Mouse (Mus musculus): ENCODE data around the gene Rhbdf2. TPM values are rescaled to one million over a fixed set of nuclear protein-coding genes. Genes with fewer than 3 reads are reported as not detected.
A peak's percentile ranks its signal among the peaks of the same experiment; 100 is the strongest.
"Not testable (repeated sequence)": the region's sequence is repeated elsewhere in the genome, so short reads cannot be mapped to it uniquely, and the experiment has no call there.

Rhbdf2 gene
- total RNA-seq, 4 experiments from 2014 or later = 8.7 to 12.6 (median 10.6) TPM

DNA sequence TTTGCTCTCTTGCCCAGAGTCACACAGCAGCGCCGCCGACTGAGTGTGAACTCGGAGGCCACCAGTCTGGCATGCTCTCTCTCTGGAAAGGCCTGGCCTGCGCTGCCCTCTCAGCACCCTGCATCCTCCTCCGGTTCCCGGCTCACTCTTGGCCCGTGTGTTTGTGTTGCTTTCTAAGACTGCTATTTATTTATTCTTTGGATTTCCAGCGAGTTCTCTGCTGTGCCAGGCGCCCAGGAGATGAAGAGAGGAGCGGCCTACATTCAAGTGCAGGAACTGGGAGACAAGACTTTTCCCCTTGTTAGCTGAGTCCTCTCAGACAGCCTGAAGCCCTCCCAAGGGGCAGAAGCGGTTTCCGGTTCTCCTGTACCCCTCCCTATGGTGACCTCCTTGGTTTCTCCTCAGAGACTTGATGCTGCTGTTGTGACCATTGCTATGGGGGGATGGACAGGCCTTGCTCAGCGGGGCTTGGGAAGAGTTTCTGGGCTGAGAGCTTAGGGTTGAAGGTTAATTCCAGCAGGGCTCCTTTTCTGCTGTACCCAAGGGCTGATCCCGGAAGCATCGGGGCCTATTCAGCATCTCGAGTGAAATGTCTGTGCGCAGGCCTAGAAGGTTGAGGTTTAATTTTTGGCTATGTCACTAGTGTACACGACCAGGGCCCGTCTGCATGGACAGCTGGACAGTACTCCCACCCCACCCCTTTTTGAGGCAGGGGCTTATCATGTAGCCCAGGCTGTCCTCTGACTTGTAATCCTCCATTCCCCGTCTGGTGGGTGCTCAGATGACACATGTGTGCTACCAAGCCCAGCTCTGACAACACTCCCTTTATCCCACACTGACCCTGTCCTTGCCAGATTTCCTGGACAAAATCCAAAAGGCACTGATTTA, 17.6 kb upstream of the Rhbdf2 start:
- DNase-seq (ENCODE audit: low spot score) = no peak

DNA sequence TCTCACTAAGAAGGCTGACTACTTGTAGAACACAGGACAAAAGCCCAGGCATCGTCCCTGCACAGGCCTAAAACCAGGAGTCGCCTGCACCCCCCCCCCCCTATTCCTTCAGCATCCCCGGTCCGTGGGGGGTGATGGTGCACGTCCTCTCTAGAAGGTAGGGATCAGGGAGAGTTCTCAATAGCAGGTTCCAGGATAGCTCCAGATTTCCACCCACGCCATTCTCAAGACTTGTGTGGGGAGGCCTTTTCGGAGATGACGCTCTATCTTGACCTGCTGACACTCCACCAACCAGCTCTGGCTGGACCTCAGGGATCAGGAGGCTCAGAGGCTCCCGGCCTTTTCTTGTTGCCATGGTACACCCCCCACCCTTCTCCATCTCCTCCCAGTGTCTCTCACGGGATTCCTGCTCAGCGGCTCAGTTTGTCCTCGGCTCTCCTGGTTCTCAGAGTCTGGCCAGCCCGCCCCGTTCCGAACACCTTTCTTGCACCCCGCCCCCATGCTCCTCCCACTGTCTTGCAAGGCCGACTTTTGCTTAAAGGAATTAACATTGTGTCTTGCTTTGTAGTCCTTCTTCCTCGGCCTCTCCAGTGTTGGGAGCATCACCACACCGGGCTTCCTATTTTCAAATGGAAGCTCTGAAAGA, 16.9 kb upstream of the Rhbdf2 start:
- DNase-seq (ENCODE audit: low spot score) = no peak

DNA sequence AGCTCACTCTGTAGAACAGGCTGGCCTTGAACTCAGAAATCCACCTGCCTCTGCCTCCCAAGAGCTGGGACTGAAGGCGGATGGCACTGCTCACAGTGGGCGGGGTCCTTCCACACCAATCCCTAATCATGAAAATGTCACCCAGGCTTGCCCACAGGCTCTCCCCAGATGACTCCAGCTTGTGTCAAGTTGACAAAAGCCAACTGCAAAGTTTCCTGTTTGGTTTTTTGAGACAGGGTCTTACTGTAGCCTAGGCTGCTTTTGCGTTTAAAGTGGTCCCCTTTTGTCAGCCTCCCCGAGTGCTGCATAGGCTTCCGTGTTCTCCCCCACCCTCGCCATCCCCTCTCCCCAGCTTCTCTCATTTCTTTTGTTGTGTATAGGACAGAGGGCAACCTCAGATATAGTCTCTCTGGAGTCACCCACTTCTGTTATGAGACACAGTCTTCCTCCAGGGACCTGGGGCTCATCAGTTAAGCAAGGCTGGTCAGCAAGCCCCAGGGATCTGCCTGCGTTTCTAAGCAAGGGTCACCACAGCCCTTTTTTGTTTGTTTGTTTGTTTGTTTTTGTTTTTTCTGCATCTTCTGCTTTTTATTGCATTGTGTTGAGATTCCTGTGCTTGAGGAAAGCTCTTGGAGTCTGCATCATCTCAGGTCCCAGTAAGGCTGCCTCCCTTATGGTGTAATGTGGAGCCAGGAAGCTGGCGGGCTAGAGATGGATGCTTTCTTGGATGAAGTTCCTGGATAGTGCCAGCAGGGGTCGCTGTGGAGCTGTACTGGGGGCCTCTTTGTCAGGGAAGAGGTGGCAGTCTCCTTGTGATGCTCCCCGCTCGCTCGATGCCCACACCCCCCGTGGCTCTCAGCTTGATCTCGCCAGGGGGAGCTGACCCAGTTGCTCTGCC, 16.1 kb upstream of the Rhbdf2 start:
- DNase-seq (ENCODE audit: low spot score) = peak; percentile 93

DNA sequence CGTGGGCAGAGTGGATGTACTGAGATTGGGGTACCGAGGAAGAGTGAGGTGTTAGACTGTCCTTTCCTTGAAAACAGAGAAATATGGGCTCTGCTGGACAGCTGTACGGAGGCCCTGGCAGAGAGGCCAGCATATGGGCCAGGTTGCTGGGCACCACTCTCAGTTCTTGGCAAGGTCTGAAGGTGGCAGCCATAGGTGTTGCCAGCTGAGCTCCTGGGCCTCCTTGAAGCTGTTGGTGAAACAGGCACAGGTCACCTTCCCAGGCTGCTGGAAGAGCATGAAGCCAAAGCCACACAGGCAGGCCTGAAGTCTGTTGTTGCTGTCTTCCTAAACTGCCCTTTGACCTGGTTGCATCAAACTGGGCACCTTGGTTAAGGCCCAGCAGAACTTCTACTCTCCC, 14.9 kb upstream of the Rhbdf2 start:
- no peak for DNase-seq (ENCODE audit: low spot score)

- DNase-seq (ENCODE audit: low spot score) = no peak
These were observed 14.3 kb upstream of the Rhbdf2 start for GRCm38 (mm10) chr11:116641168-116641567.

GRCm38 (mm10) chr11:116636607-116637006, 9.8 kb upstream of the Rhbdf2 start:
- DNase-seq (ENCODE audit: low spot score) = not testable (repeated sequence)

- no peak for DNase-seq (ENCODE audit: low spot score)
These were observed 6.1 kb upstream of the Rhbdf2 start for GRCm38 (mm10) chr11:116632962-116633361.

- DNase-seq (ENCODE audit: low spot score) = no peak
These were observed 3.5 kb upstream of the Rhbdf2 start for GRCm38 (mm10) chr11:116630171-116630965.

DNA sequence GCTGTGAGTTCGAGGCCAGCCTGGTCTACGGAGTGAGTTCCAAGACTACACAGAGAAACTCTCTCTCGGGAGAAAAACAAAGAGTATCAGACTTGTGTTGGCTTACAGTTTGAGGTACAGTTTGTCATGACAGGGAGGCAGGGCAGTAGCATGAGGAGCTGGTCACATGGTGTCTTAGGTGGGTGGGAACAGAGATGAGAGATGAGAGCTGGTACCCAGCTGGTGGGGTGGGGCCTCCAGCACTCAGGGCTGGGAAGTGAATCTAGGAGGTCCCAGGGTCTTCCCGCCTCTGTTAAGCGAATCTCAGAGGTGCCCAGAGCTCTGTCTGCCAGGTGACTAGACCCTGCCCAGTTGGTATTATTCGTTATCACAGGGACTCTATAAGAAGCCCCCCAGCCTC, 2.7 kb upstream of the Rhbdf2 start:
- DNase-seq (ENCODE audit: low spot score) = no peak

DNA sequence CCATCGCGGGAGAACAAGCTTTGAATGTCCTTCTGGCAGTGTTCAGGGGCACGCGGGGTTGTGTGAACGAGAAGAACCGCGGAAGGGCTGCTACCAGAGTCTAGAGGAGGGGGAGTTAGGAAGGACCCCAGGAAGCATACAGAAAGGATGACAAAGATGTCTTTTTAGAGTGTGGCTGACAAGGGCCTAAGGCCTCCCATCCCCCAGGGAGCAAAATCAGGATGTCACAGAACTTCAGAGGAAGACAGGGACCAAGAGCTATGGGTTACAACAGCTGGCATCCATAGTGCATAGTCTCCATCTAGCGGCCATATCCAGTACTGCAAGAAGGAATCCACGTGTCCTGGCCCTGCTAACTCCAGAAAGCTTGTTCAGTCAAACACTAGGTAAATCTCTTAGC, 1.9 kb upstream of the Rhbdf2 start:
- peak; percentile 95 for DNase-seq (ENCODE audit: low spot score)

- no peak for DNase-seq (ENCODE audit: low spot score)
These were observed 527 bp upstream of the Rhbdf2 start for GRCm38 (mm10) chr11:116627072-116628020.

GRCm38 (mm10) chr11:116625081-116626000, 1.5 kb downstream of the Rhbdf2 start:
- no peak for DNase-seq (ENCODE audit: low spot score)

DNA sequence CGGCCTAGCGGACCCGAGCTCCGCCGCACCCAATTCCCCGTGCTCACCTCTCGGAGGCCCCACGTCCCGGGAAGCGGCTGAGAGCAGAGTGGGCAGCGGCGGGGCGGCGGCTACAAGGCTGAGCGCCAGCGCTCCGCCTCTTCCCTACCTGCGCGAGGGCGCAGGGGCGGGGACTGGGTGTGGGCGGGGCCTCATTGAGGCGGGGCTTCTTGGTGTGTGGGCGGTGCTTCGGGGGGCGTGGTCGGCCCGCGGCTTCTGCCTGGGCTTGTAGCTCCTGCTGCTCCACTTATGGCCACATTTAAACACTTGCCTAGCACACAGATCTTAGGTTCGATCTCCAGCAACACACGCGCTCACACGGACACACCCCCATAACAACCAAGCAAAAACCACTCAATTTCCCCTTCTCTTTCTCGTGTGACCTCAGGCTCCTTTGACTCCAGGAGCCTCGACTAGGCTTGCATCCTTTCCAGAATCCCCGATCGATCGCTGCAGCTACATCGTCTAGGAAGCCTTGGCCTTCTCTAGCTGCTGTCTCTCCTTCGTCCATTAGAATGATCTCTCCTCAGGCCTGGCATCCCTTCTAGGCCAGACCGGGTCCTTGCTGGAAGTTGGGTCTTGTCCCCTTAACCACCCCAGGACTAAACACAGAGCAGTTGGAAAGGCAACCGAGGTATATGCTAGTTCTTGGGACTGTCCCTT, 2.5 kb downstream of the Rhbdf2 start:
- DNase-seq (ENCODE audit: low spot score) = peak; percentile 87

DNA sequence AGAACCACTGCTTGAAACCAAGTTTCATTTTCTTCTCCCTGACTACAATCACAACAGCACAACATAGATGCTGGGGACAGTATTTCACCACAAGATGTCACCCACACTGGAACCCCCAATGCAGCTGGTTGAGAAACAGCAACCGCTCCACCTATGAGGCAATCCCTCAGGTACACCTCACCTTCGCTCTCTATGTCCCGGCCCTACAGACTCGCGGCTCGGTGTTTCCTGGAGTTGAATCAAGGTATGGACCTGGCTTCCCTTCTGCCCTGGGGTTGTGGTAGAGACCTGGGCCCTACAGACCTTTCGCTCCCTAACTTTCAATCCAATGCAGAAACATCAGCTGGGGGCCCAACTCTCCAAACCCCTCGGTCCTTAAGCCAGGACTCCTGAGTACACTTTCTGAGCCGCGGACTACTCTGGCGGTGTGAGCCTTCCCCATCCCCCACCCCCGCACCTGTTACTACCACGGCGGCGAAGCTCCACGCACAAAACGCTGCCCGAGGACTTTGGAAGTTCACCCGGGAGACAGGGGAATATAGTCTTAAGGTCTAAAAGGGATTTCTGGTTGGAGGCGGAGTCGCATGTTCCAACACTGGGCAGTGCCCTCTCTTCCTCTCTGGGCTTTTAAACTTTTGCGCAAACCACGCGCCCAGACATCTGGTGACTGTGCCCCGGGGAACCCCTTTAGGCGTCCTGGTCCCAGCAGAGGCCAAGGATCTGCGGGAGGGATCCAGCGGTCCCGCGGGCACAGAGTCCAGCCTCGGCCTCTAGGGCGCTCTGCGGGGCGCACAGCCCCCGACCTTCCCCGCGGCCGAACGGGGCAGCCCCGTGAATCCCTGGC, 3.3 kb downstream of the Rhbdf2 start:
- DNase-seq (ENCODE audit: low spot score) = no peak

DNA sequence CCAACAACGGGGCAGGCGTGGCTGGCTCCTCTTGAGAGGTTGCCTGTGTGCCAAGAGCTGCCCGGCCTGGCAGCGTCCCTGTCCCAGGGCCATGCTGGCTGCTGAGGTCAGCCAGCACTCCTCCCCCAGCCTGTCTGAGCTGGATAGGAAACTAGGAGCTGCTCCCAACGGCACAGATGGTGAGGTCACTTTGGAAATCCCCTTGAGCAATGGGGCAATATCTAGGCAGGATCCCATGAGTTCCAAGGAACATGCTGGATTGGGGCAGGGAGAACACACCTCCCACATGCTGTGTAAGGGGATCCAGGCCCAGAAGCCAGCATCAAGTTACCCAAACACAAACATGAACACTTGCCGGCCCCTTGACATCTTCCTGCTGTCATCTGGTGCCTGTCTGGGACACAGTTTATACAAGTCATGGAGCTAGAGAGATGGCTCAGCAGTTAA, 5.5 kb downstream of the Rhbdf2 start:
- peak; percentile 91 for DNase-seq (ENCODE audit: low spot score)

GRCm38 (mm10) chr11:116620559-116621253, 6.1 kb downstream of the Rhbdf2 start:
- no peak for DNase-seq (ENCODE audit: low spot score)

GRCm38 (mm10) chr11:116620073-116620472, 6.7 kb downstream of the Rhbdf2 start:
- DNase-seq (ENCODE audit: low spot score) = no peak
